Mouse (Mus musculus): ENCODE data around the gene Armt1. TPM values are rescaled to one million over a fixed set of nuclear protein-coding genes. Genes with fewer than 3 reads are reported as not detected.
A peak's percentile ranks its signal among the peaks of the same experiment; 100 is the strongest.
"Not testable (repeated sequence)": the region's sequence is repeated elsewhere in the genome, so short reads cannot be mapped to it uniquely, and the experiment has no call there.

Gene Armt1
- 10 to 100 TPM; 11.1 to 11.8 TPM for total RNA-seq (2021)

DNA sequence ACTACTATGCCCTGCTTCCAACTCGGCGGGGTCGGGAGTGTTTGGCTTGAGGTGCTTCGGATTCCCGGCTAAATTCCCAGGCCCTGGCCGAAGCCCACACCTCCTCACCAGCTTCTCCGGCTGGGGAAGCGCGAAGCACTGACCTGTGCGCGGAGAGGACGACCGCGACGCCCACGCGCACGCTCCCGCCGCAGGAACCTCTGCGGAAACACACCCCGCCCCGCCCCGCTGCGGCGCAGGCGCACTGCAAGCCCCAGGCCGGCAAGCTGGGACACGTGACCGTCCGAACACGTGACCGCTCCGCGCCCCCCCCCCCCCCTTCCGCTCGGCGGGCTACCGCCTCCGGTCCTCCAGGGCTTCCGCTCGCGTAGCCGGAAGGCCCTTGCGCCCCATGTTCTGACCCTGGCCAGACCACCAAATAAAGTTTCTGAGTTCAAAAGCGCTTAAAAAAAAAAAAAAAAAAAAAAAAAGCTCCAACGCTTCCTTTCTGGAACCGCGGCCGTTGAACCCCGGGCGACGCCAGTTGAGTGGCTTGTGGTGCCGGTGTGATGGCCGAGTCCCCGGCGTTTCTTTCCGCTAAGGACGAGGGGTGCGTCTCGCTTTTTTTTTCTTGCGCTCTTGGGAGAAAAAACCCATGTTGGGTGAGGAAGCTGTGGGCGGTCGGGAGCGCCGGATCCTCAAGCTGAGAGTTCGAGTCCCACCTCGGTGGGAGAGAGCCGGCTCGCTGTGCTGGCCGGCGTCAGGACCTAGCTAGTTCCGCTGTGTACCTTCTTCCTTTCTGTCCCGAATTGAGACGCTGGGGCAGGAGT, at the start of gene Armt1, which contains the start of gene Rmnd1:
TSS of gene Armt1 (plus strand) at position 345 of the 809 bp plus-strand sequence.
TSS of gene Rmnd1 (minus strand) at position 266 of the 809 bp plus-strand sequence.
- peak; percentile 96 for DNase-seq

DNA sequence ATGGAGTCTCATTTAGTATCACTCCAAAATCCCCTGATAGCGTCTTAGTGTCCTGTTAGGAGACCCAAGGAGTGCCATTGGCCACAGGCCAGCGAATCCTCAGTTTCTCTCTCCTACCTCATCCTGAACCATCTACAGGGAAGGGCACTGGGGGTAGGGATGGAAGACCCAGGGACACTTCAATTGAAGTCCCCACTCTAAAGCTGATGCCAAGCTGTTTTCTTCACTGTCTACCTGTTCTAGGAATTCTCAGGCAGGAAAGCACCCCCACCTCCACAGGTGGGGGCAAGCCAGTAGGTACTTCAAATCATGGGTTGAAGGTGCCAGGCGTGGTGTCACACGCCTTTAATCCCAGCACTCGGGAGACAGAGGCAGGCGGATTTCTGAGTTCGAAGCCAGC, 48.0 kb upstream of the Armt1 start:
- DNase-seq = no peak

DNA sequence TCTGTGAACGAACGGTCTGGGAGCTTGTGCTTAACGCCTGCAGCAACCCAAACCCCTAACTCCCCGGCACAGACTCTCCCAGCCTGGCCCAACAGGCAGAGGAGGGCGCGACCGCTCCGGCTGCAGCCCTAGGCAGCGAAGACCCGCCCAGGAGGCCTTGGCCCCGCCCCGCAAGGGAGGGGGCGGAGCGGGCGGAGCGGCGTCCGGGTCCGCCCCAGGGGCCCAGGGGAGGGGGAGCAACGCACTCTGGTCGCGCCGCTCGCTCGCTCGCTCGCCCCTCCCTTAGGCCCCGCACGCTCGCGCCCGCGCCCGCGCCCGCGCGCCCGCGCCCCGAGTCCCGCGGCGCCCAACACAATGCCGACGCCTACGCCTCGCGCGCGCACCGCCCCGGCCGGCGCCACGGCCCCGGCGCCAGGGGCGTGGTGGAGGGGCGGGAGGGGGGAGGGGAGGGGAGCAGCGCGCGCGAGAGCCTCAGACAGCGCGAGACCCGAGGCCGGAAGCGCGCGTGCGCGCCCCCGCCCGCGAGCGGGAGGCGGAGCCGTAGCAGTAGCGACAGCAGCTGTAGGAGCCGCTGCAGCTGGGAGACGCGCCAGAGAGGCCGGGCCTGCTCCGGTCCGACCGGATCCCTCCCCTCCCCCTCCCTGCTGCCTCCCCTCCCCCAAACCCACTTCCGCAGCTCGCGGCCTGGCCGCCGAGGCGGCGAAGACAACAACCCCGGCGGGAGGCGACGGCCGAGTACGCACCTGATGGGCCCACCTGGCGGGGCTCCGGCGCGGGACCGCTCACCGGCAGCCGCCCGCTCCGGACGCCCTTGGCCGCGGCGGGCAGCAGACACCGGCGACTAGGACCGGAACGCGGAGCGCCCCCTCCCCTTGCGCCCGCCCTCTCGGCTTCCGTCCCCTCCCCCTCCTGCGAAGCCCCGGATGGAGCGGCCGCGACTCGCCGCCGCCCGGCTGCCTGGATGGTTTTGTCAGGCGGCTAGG, 45.4 kb upstream of the Armt1 start:
- DNase-seq = peak; percentile 95

DNA sequence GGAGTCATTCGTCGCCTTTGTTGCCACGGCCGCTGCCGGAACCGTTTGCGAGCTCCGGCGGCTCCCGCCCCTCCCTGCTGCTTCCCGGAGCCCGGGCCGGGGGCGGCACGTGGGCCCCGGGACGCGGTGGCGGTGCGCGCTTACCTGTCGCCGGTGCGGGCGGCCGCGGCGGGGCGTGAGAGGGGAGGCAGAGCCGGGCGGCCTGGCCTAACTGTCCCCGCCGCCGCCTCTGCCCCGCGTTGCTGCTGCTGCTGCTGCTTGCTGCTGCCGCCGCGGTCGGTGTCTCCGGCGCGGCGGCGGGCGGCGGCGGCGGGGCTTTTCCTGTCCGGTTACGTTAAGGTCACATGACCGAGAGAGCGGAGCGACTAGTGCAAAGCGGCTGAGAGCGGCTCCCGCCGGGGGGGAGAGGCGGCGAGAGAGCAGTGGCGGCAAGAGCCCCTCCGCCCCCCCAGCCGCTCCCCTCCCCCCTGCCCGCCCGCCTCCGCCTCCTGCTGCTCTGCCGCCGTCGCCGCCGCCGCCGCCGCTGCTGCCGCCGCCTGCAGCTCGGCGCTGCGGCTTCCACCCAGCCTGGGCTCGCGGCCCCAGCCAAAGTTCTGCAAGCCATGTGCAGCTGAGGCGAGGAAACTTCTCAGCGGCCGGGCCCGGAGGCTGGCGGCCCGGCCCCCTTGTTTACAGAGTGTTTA, 44.4 kb upstream of the Armt1 start, which contains the start of gene Zbtb2:
TSS of gene Zbtb2 (minus strand) at position 408 of the 683 bp plus-strand sequence.
- peak; percentile 71 for DNase-seq

DNA sequence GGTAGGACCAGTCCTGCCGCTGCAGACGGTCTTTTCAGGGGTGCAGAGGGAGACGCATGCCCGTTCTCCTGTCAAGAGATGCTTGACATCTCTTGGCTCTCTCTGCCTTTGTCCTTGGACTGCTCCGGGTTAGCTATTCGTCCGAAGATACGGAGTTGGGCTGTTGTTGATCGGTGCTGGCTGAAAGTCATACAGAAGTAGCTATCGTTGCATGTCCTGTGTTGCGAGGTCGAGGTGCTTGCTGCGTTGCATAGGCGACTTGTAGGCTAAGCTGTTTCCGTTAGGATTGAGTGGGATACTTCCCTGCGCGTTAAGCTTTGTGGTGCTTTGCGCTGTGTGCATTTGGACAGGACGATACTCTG, 43.9 kb upstream of the Armt1 start:
- no peak for DNase-seq

DNA sequence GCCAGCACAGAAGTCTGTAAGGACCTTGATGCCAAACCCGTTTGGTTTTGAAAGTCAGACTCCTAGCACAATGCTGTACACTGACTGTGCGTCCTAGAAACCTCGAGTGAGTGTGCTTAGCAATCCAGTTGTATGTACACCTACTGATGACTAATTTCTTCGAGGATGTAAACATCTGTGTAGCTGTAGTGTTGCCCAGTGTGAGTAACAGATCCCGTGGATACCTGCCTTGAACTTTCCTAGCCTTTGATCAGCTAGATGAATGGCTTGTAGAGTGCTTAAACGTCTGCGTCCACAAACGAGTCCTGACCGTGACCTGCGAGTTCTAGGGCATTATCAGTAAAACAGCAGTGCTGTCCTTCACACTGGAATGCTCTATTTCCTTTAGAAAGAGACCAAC, 43.2 kb upstream of the Armt1 start:
- DNase-seq = no peak

DNA sequence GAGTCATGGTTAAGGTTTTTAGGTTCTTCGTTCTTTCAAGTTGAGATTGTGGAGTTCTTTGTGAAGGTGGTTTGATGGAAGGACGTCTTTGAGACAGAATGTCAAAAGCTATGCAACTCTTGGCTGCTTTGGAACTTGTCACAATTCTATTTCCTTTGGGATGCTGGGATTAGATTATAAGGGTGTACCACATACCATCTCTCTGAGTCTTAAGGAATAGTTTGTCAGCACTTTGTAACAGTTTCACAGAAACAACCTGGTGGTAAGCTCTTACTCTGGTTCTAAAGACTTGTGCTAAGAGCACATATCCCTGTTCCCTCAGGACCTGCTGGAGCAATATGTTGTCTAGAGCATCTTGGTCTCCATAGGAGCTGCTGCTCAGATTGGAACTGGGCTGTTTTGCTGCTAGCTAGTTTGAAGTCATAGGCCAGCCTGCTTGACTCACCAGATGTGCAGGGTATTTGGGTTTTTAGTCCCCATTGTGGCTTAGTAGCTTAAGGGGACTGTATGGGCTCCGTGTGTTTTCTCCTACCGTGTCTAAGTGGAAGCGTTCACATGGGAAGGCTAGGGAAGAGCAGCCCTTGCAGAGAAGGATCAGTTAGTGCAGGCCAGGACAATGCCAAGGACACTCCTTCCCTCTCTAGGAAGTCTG, 42.7 kb upstream of the Armt1 start:
- DNase-seq = no peak

DNA sequence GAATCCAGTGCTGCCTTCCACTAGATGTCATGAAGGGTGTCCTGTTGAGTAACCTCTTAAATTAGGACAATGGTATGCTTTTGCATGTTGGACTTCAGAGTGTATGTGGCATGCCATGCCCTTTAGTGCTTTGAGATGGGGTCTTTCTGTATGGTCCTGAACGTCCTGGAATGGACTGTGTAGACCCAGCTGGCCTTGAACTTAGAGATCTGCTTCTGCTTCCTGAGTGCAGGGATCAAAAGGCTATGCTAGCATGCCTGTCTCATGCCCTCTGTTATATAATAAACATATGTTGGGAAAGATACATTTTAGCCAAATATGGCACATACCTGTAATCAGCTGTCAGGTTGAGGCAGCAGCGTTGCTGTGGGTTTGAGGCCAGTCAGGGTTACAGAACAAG, 41.7 kb upstream of the Armt1 start:
- no peak for DNase-seq

DNA sequence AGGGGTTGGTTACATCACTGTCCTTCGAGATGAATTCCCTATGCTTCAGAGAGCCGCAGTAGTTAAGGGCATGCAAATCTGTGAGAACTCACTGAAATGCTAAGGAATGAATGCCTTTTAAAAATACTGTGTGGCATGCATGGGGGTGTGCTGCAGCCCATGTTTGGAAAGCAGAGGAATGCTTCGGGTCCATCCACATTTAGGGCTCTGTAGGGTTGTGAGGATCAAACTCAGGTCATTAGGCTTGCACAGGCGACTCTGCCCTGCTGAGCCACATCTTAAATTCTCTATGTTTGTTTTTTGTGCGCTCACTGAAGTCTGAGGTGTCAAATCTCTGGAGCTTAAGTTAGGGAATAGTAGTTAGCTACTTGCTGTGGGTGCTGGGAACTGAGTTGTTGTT, 41.2 kb upstream of the Armt1 start:
- no peak for DNase-seq

DNA sequence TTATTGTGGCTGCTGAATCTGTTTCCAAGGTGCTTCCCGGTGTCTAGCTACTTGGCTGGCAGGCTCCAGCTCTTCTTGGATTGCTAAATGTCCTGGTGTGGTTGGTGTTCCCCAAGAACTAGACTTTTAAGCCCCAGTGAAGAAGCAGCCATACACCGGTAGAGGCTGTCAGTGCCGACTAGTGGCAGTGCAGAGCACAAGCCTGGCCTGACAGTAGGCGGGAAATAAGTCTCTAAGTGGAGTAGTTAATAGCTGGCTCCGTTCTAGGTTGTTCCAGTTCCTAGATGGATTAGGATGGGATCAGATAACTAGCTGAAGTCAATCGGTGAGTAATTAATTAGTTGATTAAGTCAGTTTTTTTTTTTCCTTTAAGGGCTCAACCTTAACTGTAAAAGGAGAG, 40.4 kb upstream of the Armt1 start:
- DNase-seq = peak; percentile 45

DNA sequence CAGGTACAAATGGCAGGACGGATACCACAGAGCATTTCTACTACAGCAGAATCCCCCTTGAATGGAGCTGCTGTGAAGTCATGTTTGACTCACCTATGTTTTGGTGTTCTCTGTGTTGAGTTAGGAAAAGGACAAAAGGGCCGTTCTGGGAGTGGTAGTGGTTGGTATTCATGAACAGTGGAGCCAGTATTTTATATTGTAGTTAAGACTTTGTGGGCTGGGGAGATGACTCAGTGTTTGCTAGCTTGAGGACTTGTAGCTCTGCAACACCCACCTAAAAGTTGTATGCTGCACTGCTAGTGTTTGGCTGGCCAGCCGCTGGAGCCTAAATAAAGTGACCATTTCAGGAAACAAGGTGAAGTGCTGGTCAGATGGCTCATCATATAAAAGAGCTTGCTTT, 36.9 kb upstream of the Armt1 start:
- no peak for DNase-seq

DNA sequence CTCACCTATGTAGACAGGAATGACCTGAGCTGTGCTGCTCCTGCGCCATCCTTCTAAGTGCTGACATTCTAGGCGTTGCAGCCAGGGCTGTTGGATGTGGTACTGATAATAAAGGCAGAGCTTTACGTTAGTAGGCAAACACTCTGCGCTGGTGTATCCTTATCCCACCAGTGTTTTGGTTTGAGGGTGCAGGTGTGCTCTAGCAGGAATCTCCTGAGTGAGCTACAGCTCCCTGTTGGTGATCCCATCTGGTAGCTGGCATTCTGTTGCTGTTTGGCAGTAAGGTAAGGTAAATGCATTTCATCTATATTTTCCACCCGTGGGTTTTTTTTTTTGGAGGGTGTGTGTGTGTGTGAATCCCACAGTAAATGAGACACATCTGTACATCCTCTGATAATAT, 34.2 kb upstream of the Armt1 start:
- DNase-seq = no peak

DNA sequence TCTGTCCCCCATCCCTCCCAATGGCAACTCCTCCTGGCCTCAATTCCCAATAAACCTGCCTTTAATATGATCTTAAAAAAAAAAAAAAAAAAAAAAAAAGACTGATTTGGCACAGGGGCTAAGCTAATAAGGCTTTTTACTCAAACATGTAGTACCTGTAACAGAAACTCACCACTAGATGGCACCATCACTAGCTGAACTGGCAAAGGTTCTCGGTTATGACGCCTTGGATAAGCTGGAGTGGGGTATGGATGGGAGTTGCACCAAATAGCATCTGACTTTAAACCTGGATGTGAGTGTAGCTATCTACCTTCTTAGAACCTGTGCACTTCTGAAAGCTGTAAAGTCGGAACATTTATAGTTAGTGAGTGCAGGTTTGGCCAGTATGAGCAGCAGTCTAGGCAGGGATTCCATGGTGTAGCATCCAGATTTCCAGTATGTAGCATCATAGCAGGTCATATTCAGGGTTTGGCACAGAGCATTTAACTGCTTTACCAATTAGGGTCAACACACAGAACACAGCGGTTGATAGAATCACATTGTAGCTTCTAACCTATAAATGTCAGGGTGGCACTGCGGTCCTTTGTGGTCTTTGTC, 27.3 kb upstream of the Armt1 start:
- DNase-seq = peak; percentile 60

DNA sequence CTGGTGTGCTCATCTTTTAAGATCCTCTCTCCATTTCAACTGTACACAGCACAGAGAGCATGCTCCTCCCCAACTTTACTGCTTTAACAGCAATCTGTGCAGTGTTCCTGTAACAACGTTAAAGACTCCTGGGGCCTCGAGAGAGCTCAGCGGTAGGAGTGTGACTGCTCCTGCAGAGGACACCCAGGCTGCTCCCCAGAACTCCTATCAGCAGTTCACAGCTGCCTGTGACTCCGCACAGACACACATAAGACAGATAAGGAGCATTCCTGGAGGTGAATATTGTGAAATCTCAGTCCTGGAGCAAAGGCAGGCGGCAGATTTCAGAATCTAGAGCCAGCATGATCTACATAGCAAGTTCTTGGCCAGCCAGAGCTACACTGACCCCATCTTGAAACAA, 26.8 kb upstream of the Armt1 start:
- no peak for DNase-seq

DNA sequence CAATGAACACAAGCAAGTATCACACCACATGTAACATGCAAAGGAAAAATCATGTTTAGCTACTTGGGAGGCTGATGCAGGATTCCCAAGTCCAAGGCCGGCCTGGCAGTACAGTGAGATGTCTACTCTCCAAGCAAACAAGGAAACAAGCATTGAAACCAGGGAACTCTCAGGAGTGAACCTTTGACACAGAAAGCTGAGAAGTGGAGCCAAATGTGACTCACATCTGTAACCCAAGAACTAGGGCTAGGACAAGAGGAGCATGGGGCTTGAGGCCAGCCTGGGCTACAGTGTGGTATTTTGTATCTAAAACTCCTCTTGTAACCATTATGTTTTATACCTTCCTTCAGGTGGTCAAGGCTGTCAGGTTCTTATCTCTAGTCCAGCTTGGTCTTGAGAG, 25.1 kb upstream of the Armt1 start:
- DNase-seq = no peak

DNA sequence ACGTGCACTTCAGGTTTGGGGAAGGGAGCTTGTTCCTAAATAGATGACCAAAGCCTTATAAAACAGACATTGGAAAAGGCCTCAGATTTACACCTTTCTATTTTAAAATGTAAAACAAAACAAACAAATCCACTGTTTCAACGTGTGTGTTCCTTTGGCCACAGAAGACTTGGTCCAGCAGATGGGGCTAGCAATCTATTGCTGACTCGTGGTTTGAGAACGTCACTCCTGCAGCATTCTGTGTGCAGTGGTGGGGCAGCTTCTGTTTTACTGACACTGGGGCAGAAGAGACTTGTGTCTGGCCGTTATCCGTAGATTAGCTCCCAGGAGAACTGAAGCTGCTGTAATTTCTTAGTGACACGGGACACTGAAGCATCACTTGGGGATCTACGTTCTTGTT, 7.0 kb upstream of the Armt1 start:
- peak; percentile 19 for DNase-seq

DNA sequence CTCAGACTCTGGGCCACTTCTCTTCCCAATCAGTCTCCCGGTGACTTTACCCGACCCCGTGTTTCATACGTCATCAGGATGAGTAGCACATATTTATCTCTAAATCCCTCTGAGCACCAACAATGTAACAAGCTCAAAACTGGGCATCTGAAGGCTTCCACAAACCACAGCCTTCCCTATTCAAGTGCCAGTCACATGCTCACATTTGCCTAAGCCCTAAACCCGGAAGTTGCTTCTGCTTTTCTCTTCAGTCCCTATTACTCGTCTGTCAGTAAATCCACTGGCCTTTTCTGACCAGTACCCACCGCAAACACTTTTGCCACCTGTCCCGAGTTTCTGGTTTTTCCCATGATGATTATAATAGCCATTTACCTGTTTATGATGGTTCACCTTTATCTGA, 1.9 kb upstream of the Armt1 start:
- DNase-seq = no peak

DNA sequence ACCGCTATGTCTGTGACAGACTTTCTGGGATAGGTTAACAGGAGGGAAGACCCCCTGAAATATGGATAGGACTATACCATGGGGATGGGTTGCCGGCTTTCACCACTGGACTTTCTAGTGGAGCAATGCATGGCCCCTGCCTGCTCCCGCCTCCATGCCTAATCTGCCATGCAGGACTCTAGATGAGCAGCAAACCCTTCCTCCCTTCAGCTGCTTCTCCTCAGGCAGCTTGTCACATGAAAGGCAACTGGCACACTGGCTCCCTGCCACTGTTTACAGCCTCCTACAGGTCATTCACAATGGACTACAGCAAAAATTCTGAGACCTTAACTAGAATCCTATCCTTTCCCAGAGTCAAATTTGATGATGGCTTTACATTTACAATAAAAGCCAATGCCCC, 1.4 kb upstream of the Armt1 start:
- peak; percentile 46 for DNase-seq

DNA sequence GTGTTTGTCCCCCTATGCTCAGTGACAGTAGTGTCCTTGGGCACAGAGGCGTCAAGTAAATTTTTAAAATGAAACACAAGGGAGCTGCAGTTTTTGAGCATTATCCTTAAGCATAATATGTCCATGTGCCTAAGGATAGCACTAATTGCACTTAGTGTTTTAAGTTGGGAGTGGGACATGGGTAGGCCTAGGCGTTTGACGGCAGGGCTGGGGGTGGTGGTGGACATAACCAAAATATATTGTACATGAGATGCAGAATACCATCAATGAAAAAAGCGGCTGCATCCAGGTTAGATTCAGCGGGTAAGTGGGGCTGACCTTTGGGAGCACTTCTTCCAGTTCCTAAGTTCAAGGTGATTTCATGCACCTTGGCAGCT, 533 bp upstream of the Armt1 start:
- no peak for DNase-seq

DNA sequence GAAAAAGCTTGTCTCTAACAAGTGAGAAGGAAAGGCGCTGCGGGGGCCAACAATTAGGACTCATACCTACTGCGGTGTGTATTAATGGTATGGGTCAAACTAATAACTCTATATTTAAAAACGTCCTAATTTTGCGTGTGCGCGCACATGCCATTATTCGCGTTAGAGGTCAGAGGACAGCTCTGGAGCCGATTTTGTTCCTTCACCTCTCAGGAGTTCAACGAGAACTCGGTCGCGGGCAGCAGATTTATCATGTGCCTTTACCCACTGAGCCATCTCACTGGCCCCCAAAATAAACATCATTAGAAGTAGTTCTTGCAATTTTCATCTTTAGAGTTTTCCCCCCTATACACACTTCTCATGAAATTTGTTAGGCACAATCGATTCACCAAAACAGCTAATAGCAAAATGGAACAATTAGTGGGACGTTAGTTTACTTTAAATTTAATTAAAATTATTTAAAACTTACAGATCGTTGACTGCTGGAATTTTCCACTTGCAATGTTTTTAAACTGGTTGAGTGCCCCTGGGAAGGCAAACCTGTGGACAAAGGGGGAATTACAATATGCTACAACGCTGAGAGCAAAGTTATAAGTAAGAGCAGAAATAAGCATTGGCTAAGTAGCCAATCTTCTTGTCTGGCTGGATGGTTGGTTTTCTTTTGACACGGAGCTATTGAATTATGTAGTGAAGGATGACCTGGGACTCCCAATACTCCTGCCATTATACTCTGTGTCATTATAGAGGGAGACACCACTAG, 909 bp downstream of the Armt1 start:
- DNase-seq = no peak

DNA sequence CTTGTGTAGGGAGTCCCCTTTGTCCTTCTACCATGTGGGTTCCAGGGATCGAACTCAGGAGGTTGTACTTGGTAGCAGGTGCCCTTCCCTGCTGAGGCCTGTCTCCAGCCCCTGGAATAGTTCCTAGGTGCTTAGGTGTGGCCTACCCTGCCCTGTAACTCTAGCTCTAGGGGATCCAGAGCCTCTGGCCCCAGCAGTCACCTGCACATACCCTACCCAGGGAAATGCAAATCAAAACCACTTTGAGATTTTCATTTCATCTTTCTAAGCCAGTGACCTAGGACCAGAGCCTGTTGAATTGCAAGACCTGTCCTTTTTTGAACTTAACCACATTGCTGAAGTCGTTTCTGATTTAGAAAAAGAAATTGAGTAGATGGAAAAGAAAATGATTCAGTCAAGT, 1.6 kb downstream of the Armt1 start:
- not testable (repeated sequence) for DNase-seq

Data from heart, postnatal 4 days (tissue).